In the genomic region with DNA sequence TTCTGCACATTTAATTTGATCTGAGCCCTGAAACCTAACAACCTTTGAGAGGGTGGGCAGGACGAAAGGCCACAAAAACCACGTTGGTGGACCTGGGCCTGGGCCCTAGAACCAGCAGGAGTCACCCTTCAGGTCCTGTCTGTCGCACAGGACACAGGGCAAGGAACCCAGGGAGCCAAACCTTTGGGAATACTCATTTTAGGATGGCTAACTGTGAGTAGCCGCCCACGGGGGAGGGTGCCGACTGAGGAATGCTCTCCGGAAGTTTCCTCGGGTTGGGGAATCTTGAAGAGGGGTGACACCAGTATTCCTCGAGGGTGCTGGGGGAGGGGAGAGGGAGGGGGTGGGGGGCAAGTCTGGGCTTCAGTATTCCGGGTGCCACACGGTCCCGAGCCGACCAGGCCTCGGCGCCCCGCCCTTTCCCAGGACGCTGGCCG, we compare ENCODE assay signal across 8 mouse cellular contexts. TPM values are rescaled to one million over a fixed set of nuclear protein-coding genes. Genes with fewer than 3 reads are reported as not detected.
A peak's percentile ranks its signal among the peaks of the same experiment; 100 is the strongest.
DNase-seq lines count a peak whose midpoint lies in the region; ATAC-seq lines count a peak whose summit lies in the region.

No protein-coding gene starts in this region.

- peak overlapping the region; percentile 63 for H3K4me2 ChIP-seq in midbrain, embryonic 15.5 days

- no peaks in the 10 kb centered on the region for H3K9me3 ChIP-seq in limb, embryonic 10.5 days (replicated peaks)
- H3K9me3 ChIP-seq in midbrain, embryonic 15.5 days = no peaks in the 10 kb centered on the region

- WGBS in limb, embryonic 10.5 days = under 1% methylated on average over 18 of the region's 18 CpGs
- WGBS in midbrain, embryonic 15.5 days = 1% methylated on average over 18 of the region's 18 CpGs

- H3K9ac ChIP-seq in midbrain, embryonic 15.5 days = peak overlapping the region; percentile 81

- H3K27me3 ChIP-seq in limb, embryonic 10.5 days (ENCODE audit: low read depth, poor library complexity, severe bottlenecking) = no peaks in the 10 kb centered on the region
- no peaks in the 10 kb centered on the region for H3K27me3 ChIP-seq in midbrain, embryonic 15.5 days (replicated peaks)

- ATAC-seq in granulocyte monocyte progenitor cell, adult 5-6 weeks (replicated peaks; ENCODE audit: poor library complexity, severe bottlenecking) = 0 out of 2 replicates have a peak, but pooled peaks have one; percentile 5
- ATAC-seq in midbrain, embryonic 15.5 days (replicated peaks) = peak; percentile 47; the same call in 1 of the 2 replicates
- ATAC-seq in CD4-positive, CD25-positive, alpha-beta regulatory T cell, adult 4 months = no peak

- H3K4me1 ChIP-seq in limb, embryonic 10.5 days = peaks cover 47% of the 10 kb centered on the region
- H3K4me1 ChIP-seq in midbrain, embryonic 15.5 days = peaks cover 34% of the 10 kb centered on the region

- peak overlapping the region; percentile 99 for H3K27ac ChIP-seq in limb, embryonic 10.5 days
- H3K27ac ChIP-seq in midbrain, embryonic 15.5 days = peak overlapping the region; percentile 89

- DNase-seq in adrenal gland, postnatal 14 days = peak; percentile 81
- DNase-seq in adrenal gland, adult 18-20 months (ENCODE audit: low spot score in 2 of 2) = no peak
- peak; percentile 16 to 28 for DNase-seq in thymus, adult 18-20 months
- no peak for DNase-seq in thymus, postnatal 25 days
- DNase-seq in limb, embryonic 10.5 days (ENCODE audit: low spot score) = peak; percentile 82

- no peaks in the 10 kb centered on the region for H3K36me3 ChIP-seq in limb, embryonic 10.5 days
- H3K36me3 ChIP-seq in midbrain, embryonic 15.5 days (replicated peaks) = no peaks in the 10 kb centered on the region

- peak overlapping the region; percentile 88 for H3K4me3 ChIP-seq in limb, embryonic 10.5 days
- H3K4me3 ChIP-seq in midbrain, embryonic 15.5 days = peak overlapping the region; percentile 69

RNA-seq across cellular contexts. Expression of gene Fbxw4, which starts 0.8 kb away (rescaled TPM):
- total RNA-seq in adrenal gland, postnatal 14 days (2021) = 29.5 and 31.8 TPM in 2 replicates
- total RNA-seq in adrenal gland, adult 18-20 months (2021) = 10 to 100 TPM; 30.9 to 47.7 TPM
- 54.3 and 54.8 TPM in 2 replicates for total RNA-seq in granulocyte monocyte progenitor cell, adult 5-6 weeks (2014; fragmentation: Nextera tagmentation)
- total RNA-seq in granulocyte monocyte progenitor cell, adult 5-6 weeks (2017) = 24.4 and 39.0 TPM in 2 replicates
- 3.9 and 5.3 TPM in 2 replicates for polyA plus RNA-seq in limb, embryonic 10.5 days (2016; fragmentation: Nextera tagmentation; extraction: Ambion mirVana)
- polyA plus RNA-seq in midbrain, embryonic 15.5 days (2015; fragmentation: Nextera tagmentation; extraction: Ambion mirVana) = 6.1 and 7.8 TPM in 2 replicates
- 10 to 100 TPM; 11.4 to 15.5 TPM for polyA plus RNA-seq in CD4-positive, CD25-positive, alpha-beta regulatory T cell, adult 4 months (2017; shearing (Covaris generic))

Comparison
In these comparisons a context has a peak if more than half of its experiments do, and no peak if none do; other contexts are left out.
1. DNase-seq: peak in adrenal gland, postnatal 14 days (single experiment), thymus, adult 18-20 months (2 of 2) and limb, embryonic 10.5 days (single experiment); none in adrenal gland, adult 18-20 months (0 of 2) and thymus, postnatal 25 days (single experiment).